Mouse (Mus musculus) neural tube, embryonic 10.5 days (tissue): ENCODE results near the gene Gm10220.
"Not testable (repeated sequence)": the region's sequence is repeated elsewhere in the genome, so short reads cannot be mapped to it uniquely, and the experiment has no call there.

Source experiments
- DNase-seq: peaks from one replicate; pipeline ENCODE4 v3.0.0-alpha.2; 2017; ENCODE audit warnings: low spot score; ENCODE audit errors: extremely low spot score

Gene Gm10220

GRCm38 (mm10) chr5:26121321-26121720 is at the start of gene Gm10220:
Gene Gm10220 (minus strand): TSS chr5:26121421.
- not testable (repeated sequence) for DNase-seq

DNA sequence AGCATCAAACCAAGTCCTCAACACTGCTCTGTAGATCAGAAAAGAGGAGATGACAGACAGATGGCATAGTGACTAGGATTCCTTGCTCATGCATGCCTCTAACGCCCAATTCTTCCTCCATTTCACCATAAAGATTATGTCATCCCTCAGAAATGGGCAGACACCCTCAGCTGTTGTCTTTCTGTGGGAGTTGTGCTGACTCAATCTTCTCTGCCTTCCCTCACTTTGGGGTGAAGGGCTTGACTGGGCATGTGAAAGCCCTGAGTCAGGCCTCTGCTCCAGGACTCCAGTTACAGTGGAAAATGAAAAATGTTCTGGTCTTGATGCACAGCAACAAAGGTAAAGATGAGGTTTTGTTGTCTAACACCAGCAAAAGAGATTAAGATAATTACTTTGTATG is 48.6 kb upstream of the Gm10220 start:
- DNase-seq: no peak

- no peak for DNase-seq
Observed at GRCm38 (mm10) chr5:26165791-26166165, 44.6 kb upstream of the Gm10220 start.

- no peak for DNase-seq
Observed at GRCm38 (mm10) chr5:26165036-26165790, 44.0 kb upstream of the Gm10220 start.

DNA sequence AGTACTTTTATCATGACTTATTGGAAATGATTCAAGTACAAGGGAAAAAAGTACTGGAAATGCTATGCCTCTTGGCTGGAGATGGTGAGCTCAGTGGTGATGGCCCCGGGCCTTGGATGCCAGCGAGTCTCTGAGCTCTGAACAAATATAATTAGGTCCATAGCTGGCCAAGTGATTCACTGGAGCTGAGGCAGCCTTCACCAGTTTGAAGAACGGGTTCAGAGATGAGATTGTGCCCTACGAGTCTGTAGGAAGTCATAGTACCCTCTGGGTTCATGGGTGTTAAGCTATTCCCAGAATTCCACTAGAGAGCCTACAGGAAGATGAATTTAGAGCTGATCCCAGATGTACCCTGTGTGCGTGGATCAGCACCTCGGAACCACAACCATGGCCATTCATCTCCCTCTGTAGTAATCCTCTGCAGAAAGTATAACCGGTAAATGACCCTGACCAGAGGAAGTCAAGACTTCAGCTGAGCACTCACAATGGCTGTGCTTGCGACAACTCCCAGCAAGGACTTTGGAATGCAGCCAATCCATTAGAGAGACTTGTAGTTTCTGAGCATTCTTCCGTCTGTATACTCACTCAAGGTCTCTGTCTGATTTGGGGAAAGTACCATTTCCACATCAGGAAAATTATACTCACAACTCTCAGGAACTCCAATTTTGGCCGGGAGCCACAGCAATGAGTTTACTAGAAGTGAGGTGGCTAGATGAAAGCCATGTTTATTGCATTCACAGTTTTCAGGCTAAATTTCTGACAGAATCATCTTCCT is 36.4 kb upstream of the Gm10220 start:
- DNase-seq: no peak

DNA sequence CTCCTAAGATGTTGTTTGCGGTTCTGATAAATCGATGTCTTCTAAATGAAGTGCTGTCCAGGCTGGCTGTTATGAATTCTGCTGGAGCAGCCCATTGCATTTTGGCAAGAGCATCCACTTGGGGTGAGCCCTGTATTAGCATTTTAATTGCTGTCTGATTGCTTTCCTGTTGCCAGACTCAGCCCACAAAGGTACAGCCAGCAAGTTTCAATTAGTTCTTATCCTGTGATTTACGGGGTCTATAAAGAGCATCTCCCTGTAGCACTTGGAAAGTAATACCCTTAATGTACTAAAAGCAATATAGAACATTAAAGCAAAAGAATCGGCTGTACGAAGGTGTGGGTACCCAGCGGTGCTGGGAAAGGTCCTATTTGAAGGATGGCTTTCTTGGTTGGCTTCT is 21.7 kb upstream of the Gm10220 start:
- no peak for DNase-seq

GRCm38 (mm10) chr5:26105262-26105661 is 16.0 kb downstream of the Gm10220 start, which contains the start of gene 5031410I06Rik:
Gene 5031410I06Rik (minus strand): TSS chr5:26105362.
- not testable (repeated sequence) for DNase-seq

DNA sequence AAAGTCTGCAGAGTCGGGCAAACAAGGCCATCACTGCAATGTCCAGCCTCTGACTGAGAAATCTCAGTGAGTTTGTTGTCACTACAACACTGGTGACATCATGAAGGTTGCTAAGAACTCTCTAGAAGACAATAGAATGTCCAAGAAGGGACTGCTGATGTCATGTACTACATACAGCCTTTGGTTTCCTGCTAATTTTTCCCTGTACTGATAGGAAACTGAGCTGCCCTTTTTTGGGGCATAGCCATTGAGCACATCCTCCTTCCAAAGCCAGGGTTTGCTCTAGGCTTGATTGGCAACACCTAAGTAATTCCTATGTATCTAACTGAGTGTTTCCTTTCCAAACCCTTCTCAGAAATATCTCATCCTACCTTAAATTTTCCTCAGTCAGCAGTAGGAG is 32.0 kb downstream of the Gm10220 start, which contains the start of gene Gm10471:
Gene Gm10471 (minus strand): TSS at position 101 of the 400 bp plus-strand sequence.
- DNase-seq: not testable (repeated sequence)

DNA sequence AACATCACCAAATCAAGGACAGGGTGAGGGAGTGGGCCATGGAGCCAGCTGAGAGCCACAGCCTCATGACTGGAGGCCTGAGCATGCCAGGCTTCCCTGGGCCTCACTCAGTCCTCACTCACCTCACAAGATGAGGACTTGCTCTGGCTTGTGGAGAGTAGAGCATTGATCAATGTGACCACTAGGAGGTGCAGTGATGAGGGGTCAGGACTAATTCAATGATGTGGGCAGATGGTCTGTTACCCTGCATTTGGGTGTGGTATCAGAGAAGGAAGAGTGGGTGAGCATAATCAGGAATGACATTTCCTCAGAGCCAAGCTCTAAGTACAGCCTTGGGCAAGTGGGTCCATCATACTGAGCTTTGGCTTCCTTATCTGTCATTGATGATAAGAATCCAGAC is 42.2 kb downstream of the Gm10220 start:
- DNase-seq: not testable (repeated sequence)

GRCm38 (mm10) chr5:26070716-26071115 is 50.5 kb downstream of the Gm10220 start:
- no peak for DNase-seq
